Mouse (Mus musculus) ovary, postnatal 14 days (tissue): ENCODE measurements at regions not wholly inside any gene's neighbourhood (a gene's known extent, or its start where the extent isn't known, plus 50 kb on each side); places are given as distances from the start of the nearest gene placed in this dataset.

ENCODE experiments used
- DNase-seq: peaks from one replicate; pipeline ENCODE4 v3.0.0; 2022; ENCODE audit warnings: low spot score

GRCm38 (mm10) chr13:102380667-102381066, 312.7 kb upstream of the Cd180 start:
- no peak for DNase-seq

GRCm38 (mm10) chr13:102391911-102392310, 301.4 kb upstream of the Cd180 start:
- no peak for DNase-seq

- no peak for DNase-seq
Observed at GRCm38 (mm10) chr13:102392868-102393661, 300.3 kb upstream of the Cd180 start.

- no peak for DNase-seq
Observed at GRCm38 (mm10) chr13:102393662-102393970, 299.7 kb upstream of the Cd180 start.

- no peak for DNase-seq
Observed at GRCm38 (mm10) chr13:102394057-102394456, 299.3 kb upstream of the Cd180 start.

GRCm38 (mm10) chr13:102397411-102397810, 295.9 kb upstream of the Cd180 start:
- no peak for DNase-seq

- no peak for DNase-seq
Observed at GRCm38 (mm10) chr13:102411840-102412239, 281.5 kb upstream of the Cd180 start.

GRCm38 (mm10) chr13:102434372-102434954, 258.9 kb upstream of the Cd180 start:
- DNase-seq: no peak

GRCm38 (mm10) chr13:102442676-102443075, 250.7 kb upstream of the Cd180 start:
- no peak for DNase-seq

GRCm38 (mm10) chr13:102447310-102447709, 246.0 kb upstream of the Cd180 start:
- DNase-seq: no peak

GRCm38 (mm10) chr13:102449416-102450121, 243.8 kb upstream of the Cd180 start:
- no peak for DNase-seq

GRCm38 (mm10) chr13:102451176-102451575, 242.2 kb upstream of the Cd180 start:
- DNase-seq: no peak

GRCm38 (mm10) chr13:102458711-102459110, 234.6 kb upstream of the Cd180 start:
- DNase-seq: no peak

GRCm38 (mm10) chr13:102463993-102464392, 229.4 kb upstream of the Cd180 start:
- no peak for DNase-seq

- no peak for DNase-seq
Observed at GRCm38 (mm10) chr13:102481906-102482305, 211.5 kb upstream of the Cd180 start.

- no peak for DNase-seq
Observed at GRCm38 (mm10) chr13:102482451-102482850, 210.9 kb upstream of the Cd180 start.

- DNase-seq: no peak
Observed at GRCm38 (mm10) chr13:102487416-102488097, 205.8 kb upstream of the Cd180 start.

- no peak for DNase-seq
Observed at GRCm38 (mm10) chr13:102491370-102491769, 202.0 kb upstream of the Cd180 start.

GRCm38 (mm10) chr13:102504157-102504947, 189.0 kb upstream of the Cd180 start:
- no peak for DNase-seq

GRCm38 (mm10) chr13:102507226-102507625, 186.1 kb upstream of the Cd180 start:
- no peak for DNase-seq

GRCm38 (mm10) chr13:102507916-102508315, 185.4 kb upstream of the Cd180 start:
- no peak for DNase-seq
